Mouse (Mus musculus) MEL (cell line): Measurements from ENCODE around the gene Ccl25. TPM values are rescaled to one million over a fixed set of nuclear protein-coding genes. Genes with fewer than 3 reads are reported as not detected.

Experiments
- DNase-seq: peaks from one replicate; pipeline ENCODE4 v3.0.0; 2011; ENCODE audit warnings: low read depth, low spot score
- H3K27ac ChIP-seq: 2 replicates; pipeline ENCODE4 v1.5.1; 2012; ENCODE audit warnings: low read depth, mild to moderate bottlenecking, control low read depth, low read length, moderate library complexity; ENCODE audit not compliant: control insufficient read depth
- H3K27me3 ChIP-seq, 2 experiments: fragments of 150-350 bp in 1 of 2; sonication (generic) in 1 of 2; 2 replicates each; pipeline ENCODE4 v1.6.1; 2012; ENCODE audit warnings: low read length in 2 of 2, mild to moderate bottlenecking in 2 of 2, improper control_type of control experiment in 1 of 2, moderate library complexity in 1 of 2; ENCODE audit not compliant: insufficient read depth in 2 of 2, control insufficient read depth in 1 of 2
- H3K36me3 ChIP-seq, 2 experiments: 2 replicates each; pipeline ENCODE4 v1.6.1; 2012 to 2014; ENCODE audit warnings: low read length in 2 of 2, improper control_type of control experiment in 1 of 2, inconsistent platforms in 1 of 2, mild to moderate bottlenecking in 1 of 2; ENCODE audit not compliant: insufficient read depth in 2 of 2, control insufficient read depth in 1 of 2
- H3K4me1 ChIP-seq, 2 experiments: fragments of 150-350 bp in 1 of 2; sonication (generic) in 1 of 2; 2 replicates each; pipeline ENCODE4 v1.6.1; 2012; ENCODE audit warnings: low read length in 2 of 2, improper control_type of control experiment in 1 of 2, mild to moderate bottlenecking in 1 of 2; ENCODE audit not compliant: insufficient read depth in 2 of 2, control insufficient read depth in 1 of 2
- H3K4me3 ChIP-seq, 2 experiments: fragments of 150-350 bp in 1 of 2; sonication (generic) in 1 of 2; 2 replicates each; pipeline ENCODE4 v1.5.1; 2012; ENCODE audit warnings: low read depth in 2 of 2, low read length in 2 of 2, mild to moderate bottlenecking in 2 of 2, moderate library complexity in 2 of 2, control low read depth in 1 of 2, improper control_type of control experiment in 1 of 2; ENCODE audit not compliant: control insufficient read depth in 1 of 2, insufficient read depth in 1 of 2
- H3K79me2 ChIP-seq: 2 replicates; pipeline ENCODE4 v1.6.1; 2012; ENCODE audit warnings: mild to moderate bottlenecking, low read length, moderate library complexity; ENCODE audit not compliant: control insufficient read depth, poor library complexity, insufficient read depth
- H3K9ac ChIP-seq: 2 replicates; pipeline ENCODE4 v1.6.1; 2012; ENCODE audit warnings: low read depth, mild to moderate bottlenecking, control low read depth, low read length, moderate library complexity; ENCODE audit not compliant: control insufficient read depth, poor library complexity, severe bottlenecking
- H3K9me3 ChIP-seq: fragments of 150-350 bp; sonication (generic); replicated peaks from 2 replicates; pipeline ENCODE4 v1.6.1; 2012; ENCODE audit warnings: mild to moderate bottlenecking, low read length, improper control_type of control experiment, moderate library complexity; ENCODE audit not compliant: insufficient read depth
- BHLHE40 ChIP-seq: IDR thresholded peaks from 2 replicates; pipeline ENCODE4 v1.6.1; 2012; ENCODE audit warnings: low read depth, mild to moderate bottlenecking, inconsistent platforms, low read length, improper control_type of control experiment, borderline replicate concordance
- CHD2 ChIP-seq: IDR thresholded peaks from 2 replicates; pipeline ENCODE4 v1.6.1; 2011; ENCODE audit warnings: low read length, improper control_type of control experiment
- ELF1 ChIP-seq: IDR thresholded peaks from 2 replicates; pipeline ENCODE4 v1.6.1; 2014; ENCODE audit warnings: low read depth, mild to moderate bottlenecking, inconsistent platforms, low read length, improper control_type of control experiment, moderate library complexity
- ETS1 ChIP-seq: IDR thresholded peaks from 2 replicates; pipeline ENCODE4 v1.6.1; 2012; ENCODE audit warnings: low read depth, mild to moderate bottlenecking, inconsistent platforms, low read length, improper control_type of control experiment, moderate library complexity
- MAX ChIP-seq: IDR thresholded peaks from 2 replicates; pipeline ENCODE4 v1.6.1; 2011; ENCODE audit warnings: low read length, improper control_type of control experiment
- MYC ChIP-seq: IDR thresholded peaks from 2 replicates; pipeline ENCODE4 v1.6.1; 2011; ENCODE audit warnings: low read depth, mild to moderate bottlenecking, low read length, improper control_type of control experiment, moderate library complexity
- NELFE ChIP-seq: IDR thresholded peaks from 2 replicates; pipeline ENCODE4 v1.6.1; 2011; ENCODE audit warnings: low read depth, low read length, improper control_type of control experiment
- POLR2A ChIP-seq, 2 experiments: IDR thresholded peaks; 2 replicates each; pipeline ENCODE4 v1.6.1; 2011 to 2012; ENCODE audit warnings: low read length in 2 of 2, mild to moderate bottlenecking in 2 of 2, control low read depth in 1 of 2, improper control_type of control experiment in 1 of 2, low read depth in 1 of 2, moderate library complexity in 1 of 2; ENCODE audit not compliant: control insufficient read depth in 1 of 2, insufficient read depth in 1 of 2, poor library complexity in 1 of 2
- POLR2AphosphoS5 ChIP-seq: IDR thresholded peaks from 2 replicates; pipeline ENCODE4 v1.6.1; 2012; ENCODE audit warnings: low read depth, borderline replicate concordance, mild to moderate bottlenecking, inconsistent platforms, low read length, moderate library complexity, mixed read lengths
- RAD21 ChIP-seq: IDR thresholded peaks from 2 replicates; pipeline ENCODE4 v1.6.1; 2011; ENCODE audit warnings: mild to moderate bottlenecking, low read depth, low read length, improper control_type of control experiment
- SIN3A ChIP-seq: IDR thresholded peaks from 2 replicates; pipeline ENCODE4 v1.6.1; 2012; ENCODE audit warnings: low read length, improper control_type of control experiment, inconsistent platforms
- SMC3 ChIP-seq: IDR thresholded peaks from 2 replicates; pipeline ENCODE4 v1.6.1; 2011; ENCODE audit warnings: low read depth, low read length, improper control_type of control experiment
- TAL1 ChIP-seq: IDR thresholded peaks from 2 replicates; pipeline ENCODE4 v1.6.1; 2012; ENCODE audit warnings: mild to moderate bottlenecking, inconsistent platforms, low read length, moderate library complexity, mixed read lengths
- TBP ChIP-seq: IDR thresholded peaks from 2 replicates; pipeline ENCODE4 v1.8.0; 2011; ENCODE audit warnings: low read depth, low read length, improper control_type of control experiment
- TCF12 ChIP-seq: IDR thresholded peaks from 2 replicates; pipeline ENCODE4 v1.6.1; 2014; ENCODE audit warnings: low read depth, mild to moderate bottlenecking, inconsistent platforms, low read length, improper control_type of control experiment, moderate library complexity
- UBTF ChIP-seq: IDR thresholded peaks from 2 replicates; pipeline ENCODE4 v1.6.1; 2012; ENCODE audit warnings: low read depth, mild to moderate bottlenecking, inconsistent platforms, low read length, improper control_type of control experiment, moderate library complexity, borderline replicate concordance; ENCODE audit not compliant: insufficient read depth
- USF1 ChIP-seq: IDR thresholded peaks from 2 replicates; pipeline ENCODE4 v1.6.1; 2014; ENCODE audit warnings: low read depth, mild to moderate bottlenecking, inconsistent platforms, low read length, improper control_type of control experiment, moderate library complexity
- USF2 ChIP-seq, 2 experiments: IDR thresholded peaks; 2 replicates each; pipeline ENCODE4 v1.6.1; 2011 to 2012; ENCODE audit warnings: improper control_type of control experiment in 2 of 2, low read length in 2 of 2, borderline replicate concordance in 1 of 2, inconsistent platforms in 1 of 2, low read depth in 1 of 2, mild to moderate bottlenecking in 1 of 2; ENCODE audit not compliant: insufficient read depth in 1 of 2
- ZC3H11A ChIP-seq: IDR thresholded peaks from 2 replicates; pipeline ENCODE4 v1.6.1; 2012; ENCODE audit warnings: low read depth, mild to moderate bottlenecking, inconsistent platforms, low read length, improper control_type of control experiment
- ZMIZ1 ChIP-seq: IDR thresholded peaks from 2 replicates; pipeline ENCODE4 v1.6.1; 2012; ENCODE audit warnings: low read depth, mild to moderate bottlenecking, inconsistent platforms, low read length, improper control_type of control experiment, moderate library complexity
- polyA plus RNA-seq, 2 experiments: library from polyadenylated mRNA; stranded (reverse) in 1 of 2; unstranded in 1 of 2; fragments of >175 nt in 1 of 2; fragments of >200 nt in 1 of 2; gene quantifications; 2 replicates each; pipeline versions ENCODE4 v1.2.1 to v1.2.4; 2012; ENCODE audit warnings: low replicate concordance in 2 of 2, low read depth in 1 of 2; ENCODE audit not compliant: insufficient read length in 2 of 2, insufficient read depth in 1 of 2, missing spikeins in 1 of 2
- total RNA-seq: library from RNA; depleted of rRNA; stranded (reverse); fragments of 300-350 nt; gene quantifications from 2 replicates; pipeline ENCODE4 v1.2.3, GENCODE M21; 2012

Gene Ccl25
- total and polyA plus RNA-seq, 3 experiments: 32.2 to 33.8 TPM; not detected in 1

GRCm38 (mm10) chr8:4313254-4314124, 11.5 kb upstream of the Ccl25 start:
- H3K79me2 ChIP-seq: peaks cover 57% of the 10 kb centered on the region
- no peak for DNase-seq
- H3K9ac ChIP-seq: no peak overlapping the region
- no peak overlapping the region for H3K27ac ChIP-seq
- H3K4me1 ChIP-seq: peaks cover 3 to 7% of the 10 kb centered on the region in 2 experiments; a peak in 3 of 4 replicates
- TF ChIP-seq MYC: no peak
- TF ChIP-seq POLR2AphosphoS5: no peak
- no peak for TF ChIP-seq CHD2
- TF ChIP-seq USF1: no peak
- no peak for TF ChIP-seq BHLHE40
- no peak for TF ChIP-seq ZMIZ1
- no peak for TF ChIP-seq POLR2A (IDR thresholded peaks at IDR 0.05; ENCODE audit: control insufficient read depth in 1 of 2, insufficient read depth in 1 of 2, low read depth in 1 of 2, low read length in 2 of 2, poor library complexity in 1 of 2)
- no peak for TF ChIP-seq SIN3A
- TF ChIP-seq UBTF: no peak
- no peak for TF ChIP-seq TAL1
- no peak; the same call in 1 of the 2 replicates for TF ChIP-seq NELFE
- no peak for TF ChIP-seq ZC3H11A
- no peak for TF ChIP-seq TBP
- no peak for TF ChIP-seq ETS1
- no peak for TF ChIP-seq SMC3
- no peak overlapping the region for H3K4me3 ChIP-seq
- peaks cover 29 to 49% of the 10 kb centered on the region in 2 experiments for H3K36me3 ChIP-seq
- H3K9me3 ChIP-seq: no peaks in the 10 kb centered on the region
- no peaks in the 10 kb centered on the region for H3K27me3 ChIP-seq

- H3K79me2 ChIP-seq: peaks cover 68% of the 10 kb centered on the region
- H3K36me3 ChIP-seq: peaks cover 38 to 42% of the 10 kb centered on the region in 2 experiments
- no peak for DNase-seq
- peaks cover 9 to 15% of the 10 kb centered on the region in 2 experiments for H3K4me1 ChIP-seq
- H3K27me3 ChIP-seq: no peaks in the 10 kb centered on the region
- H3K9ac ChIP-seq: no peak overlapping the region
- no peak overlapping the region for H3K4me3 ChIP-seq
- no peaks in the 10 kb centered on the region for H3K9me3 ChIP-seq
- H3K27ac ChIP-seq: no peak overlapping the region
- no peak for TF ChIP-seq ETS1
- no peak for TF ChIP-seq SIN3A
- no peak for TF ChIP-seq ZC3H11A
- TF ChIP-seq TCF12: no peak
- TF ChIP-seq USF2 (IDR thresholded peaks at IDR 0.05; ENCODE audit: borderline replicate concordance in 1 of 2, insufficient read depth in 1 of 2, low read depth in 1 of 2, low read length in 2 of 2): no peak
- TF ChIP-seq MAX: no peak
- TF ChIP-seq ELF1: no peak
- TF ChIP-seq RAD21: no peak
- TF ChIP-seq UBTF: no peak
- no peak for TF ChIP-seq CHD2
Measured at GRCm38 (mm10) chr8:4314852-4315251, 10.2 kb upstream of the Ccl25 start.
